Mouse (Mus musculus): ENCODE measurements around the gene Fgfr2. TPM values are rescaled to one million over a fixed set of nuclear protein-coding genes. Genes with fewer than 3 reads are reported as not detected.
A peak's percentile ranks its signal among the peaks of the same experiment; 100 is the strongest.

Fgfr2 gene
- total RNA-seq, 2 experiments from 2014 or later: 35.8 to 40.8 TPM

DNA sequence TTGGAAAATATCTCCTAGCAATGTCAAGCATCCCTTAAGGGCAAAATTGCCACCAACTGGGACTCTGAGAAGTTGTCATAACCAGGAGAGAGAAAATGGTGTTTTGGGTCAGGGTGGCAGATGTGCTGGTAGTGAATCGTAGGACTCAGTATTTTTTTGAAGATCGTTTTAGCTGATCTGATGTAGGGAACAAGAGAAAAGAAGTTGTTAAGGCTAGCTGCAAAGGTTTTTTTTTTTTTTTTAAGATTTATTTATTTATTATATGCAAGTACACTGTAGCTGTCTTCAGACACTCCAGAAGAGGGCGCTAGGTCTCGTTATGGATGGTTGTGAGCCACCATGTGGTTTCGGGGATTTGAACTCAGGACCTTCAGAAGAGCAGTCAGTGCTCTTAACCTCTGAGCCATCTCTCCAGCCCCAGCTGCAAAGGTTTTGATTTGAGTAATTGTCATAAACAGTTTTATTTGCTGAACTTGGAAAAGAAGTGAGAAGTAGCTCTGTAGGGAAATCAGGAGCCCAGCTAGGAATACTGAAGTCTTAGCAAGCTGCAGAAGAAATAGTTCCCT is 265.0 kb downstream of the Fgfr2 start:
- intact Hi-C loops (cut with DNase I): no loop called here
- no peak for DNase-seq

DNA sequence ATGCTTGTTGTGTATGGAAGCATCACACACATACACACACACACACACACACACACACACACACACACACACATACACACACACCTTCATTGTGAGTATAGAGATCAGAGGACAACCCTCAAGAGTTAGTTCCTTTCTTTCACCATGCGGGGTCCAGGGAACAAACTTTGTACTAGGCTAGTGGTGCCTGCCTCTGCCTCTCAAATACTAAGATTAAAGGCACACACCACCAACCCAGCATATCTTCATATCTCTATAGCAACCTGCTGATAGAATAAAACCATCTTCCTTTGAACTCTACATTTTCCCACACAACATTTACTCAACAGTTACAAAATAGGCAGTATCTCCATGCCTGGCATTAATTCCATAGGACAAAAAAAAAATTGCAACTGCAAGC is 267.1 kb downstream of the Fgfr2 start:
- intact Hi-C loops (cut with DNase I): no loop called here
- no peak for DNase-seq

DNA sequence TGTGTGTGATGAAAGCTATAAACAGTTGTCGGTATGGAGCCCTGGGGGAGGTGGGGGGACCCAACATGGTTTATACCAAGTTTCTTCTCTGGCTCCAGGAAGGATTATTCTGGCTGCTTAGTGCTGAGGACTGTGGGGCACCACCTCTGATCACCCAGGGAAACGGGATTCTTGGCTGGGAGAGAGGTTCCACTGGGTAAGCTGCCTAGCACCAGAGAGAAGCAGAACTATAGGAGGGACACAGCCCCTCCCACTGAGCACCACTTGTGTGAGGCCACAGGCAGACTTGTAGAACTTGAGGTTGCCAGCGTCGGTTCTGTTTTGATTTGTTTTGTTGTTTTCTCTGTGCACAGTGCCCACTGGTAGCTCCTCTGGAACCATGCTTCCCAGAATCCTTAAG is 269.2 kb downstream of the Fgfr2 start:
- intact Hi-C loops (cut with DNase I): no loop called here
- DNase-seq: peak; percentile 39

DNA sequence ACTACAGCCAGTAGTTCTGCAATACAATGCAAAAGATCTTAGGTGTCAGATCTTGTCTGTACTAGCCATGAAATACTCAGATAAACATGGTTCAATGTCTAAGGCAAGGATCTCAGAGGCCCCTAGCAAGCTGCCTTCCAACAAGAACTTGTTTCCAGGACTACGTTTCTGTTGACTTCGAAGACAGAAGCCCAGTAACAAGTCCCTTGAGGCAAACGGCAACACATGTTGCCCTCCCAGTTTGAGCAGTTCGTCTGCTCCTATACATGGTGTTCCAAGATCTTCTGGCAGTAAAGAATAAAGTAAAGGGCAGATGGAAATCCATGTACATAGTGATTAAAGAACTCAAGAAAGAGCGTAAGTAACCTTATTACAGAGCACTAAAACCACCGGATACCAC is 269.8 kb downstream of the Fgfr2 start:
- DNase-seq: peak; percentile 9
- intact Hi-C loops (cut with DNase I): no loop called here

DNA sequence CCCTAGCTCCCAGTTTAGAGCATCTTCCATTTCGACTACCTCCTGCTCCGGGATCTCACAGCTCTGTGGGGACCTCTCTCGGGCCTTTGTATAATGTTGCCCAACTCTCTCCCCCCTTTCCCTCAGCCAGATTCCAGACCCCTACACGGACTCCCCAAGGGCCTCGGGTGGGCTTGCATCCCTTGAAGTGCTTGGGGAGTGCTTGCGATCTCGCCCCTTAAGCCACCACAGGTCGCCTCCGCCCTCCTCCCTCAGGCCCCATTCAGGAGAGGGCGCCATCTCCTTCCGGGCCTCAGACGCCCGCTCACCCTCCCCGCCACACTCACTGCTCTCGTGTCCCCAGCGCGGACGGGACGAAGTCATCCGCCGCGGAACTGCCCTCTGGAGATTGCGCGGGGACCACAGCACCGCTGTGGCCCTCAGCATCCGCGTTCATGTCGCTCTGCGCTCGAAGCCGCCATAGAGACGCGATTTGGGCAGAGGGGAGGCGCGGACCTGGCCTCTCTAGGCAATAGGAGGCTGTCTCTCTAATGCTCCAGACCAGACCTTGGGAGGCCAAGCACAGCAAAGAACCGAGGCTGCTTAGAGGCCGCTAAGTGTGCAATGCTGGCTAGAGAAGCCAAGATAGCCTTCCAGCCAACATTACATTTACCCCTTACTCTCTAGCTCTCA is 270.8 kb downstream of the Fgfr2 start, which contains the start of gene Eef1akmt2:
Gene Eef1akmt2, minus strand, starts transcription at position 501 of the 672 bp plus-strand sequence.
- peak; percentile 89 for DNase-seq
- intact Hi-C loops (cut with DNase I): no loop called here

DNA sequence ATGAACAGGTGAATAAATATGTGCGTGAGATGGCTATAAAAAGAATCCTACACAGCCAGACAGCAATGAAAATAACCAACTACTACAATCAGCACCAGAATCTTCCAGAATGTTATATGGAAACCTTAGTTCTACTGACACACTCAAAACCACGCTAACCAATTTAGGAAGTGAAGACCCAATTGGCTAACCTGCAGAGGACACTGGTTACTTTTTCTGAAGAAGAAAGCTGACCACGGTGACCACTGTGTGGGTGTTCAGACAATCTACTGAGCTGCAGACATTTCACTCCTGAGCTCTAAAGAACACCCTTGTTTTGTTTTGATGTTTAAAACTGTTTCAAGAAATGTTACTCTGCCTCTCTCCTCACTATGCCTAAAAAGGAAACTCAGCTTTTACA is 280.0 kb downstream of the Fgfr2 start:
- intact Hi-C loops (cut with DNase I): no loop called here
- DNase-seq: no peak

DNA sequence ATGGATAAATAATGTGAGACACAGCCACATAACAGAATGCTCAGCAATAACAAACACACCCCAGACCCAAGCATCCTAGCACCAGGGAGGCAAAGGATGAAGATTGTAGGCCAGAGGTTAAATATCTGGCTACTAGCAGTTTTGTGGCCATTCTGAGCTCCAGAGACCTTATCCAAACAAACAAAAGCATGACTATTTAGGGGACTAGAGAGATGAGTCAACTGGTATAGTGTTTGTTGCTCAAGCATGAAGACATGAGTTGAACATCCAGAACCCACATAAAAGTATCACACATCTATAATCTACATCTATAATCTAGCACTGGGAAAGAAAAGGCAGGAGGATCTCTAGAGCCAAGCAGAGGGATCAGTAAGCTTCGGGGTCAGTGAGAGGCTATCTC is 280.7 kb downstream of the Fgfr2 start:
- intact Hi-C loops (cut with DNase I): no loop called here

DNA sequence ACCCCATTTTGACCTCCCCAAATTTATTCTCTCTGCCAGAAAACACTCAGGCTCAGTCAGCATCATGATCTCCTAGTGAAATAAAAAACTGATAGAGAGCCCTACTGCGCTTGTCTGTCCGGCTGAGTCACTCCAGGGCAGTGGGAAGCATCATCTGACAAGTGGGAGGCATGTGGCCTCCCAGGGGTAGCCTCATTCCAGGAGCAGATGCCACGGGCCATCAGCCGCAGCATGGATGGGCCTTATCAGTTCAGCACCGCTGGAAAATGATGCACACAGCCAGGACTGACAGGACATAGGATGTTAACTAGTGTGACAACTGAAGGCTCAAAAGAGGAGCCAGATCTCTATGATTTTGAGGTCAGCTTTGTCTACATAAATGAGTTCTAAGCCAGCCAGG is 281.9 kb downstream of the Fgfr2 start:
- no peak for DNase-seq
- intact Hi-C loops (cut with DNase I): no loop called here

More for the DNA sequence above, 280.7 kb downstream of the Fgfr2 start:
- DNase-seq: no peak

DNA sequence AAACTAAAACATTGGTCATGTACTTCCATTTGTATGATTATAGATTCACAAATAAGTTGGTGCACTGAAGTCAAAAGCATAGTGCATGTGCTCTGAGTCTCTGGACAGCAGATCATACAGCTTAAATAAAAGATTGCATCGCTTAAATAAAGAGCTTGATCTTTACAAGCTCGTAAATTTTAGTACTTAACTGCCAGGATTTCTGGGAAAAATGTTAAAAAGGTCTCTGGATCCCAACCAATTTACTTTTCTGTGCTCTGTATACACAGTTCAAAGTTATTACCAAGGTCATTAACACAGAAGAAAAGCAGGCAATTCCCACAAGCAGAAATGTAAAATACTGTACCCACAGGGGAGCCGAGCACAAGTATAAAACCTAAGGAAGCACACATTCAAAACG is 292.2 kb downstream of the Fgfr2 start:
- DNase-seq: no peak
- intact Hi-C loops (cut with DNase I): no loop called here

DNA sequence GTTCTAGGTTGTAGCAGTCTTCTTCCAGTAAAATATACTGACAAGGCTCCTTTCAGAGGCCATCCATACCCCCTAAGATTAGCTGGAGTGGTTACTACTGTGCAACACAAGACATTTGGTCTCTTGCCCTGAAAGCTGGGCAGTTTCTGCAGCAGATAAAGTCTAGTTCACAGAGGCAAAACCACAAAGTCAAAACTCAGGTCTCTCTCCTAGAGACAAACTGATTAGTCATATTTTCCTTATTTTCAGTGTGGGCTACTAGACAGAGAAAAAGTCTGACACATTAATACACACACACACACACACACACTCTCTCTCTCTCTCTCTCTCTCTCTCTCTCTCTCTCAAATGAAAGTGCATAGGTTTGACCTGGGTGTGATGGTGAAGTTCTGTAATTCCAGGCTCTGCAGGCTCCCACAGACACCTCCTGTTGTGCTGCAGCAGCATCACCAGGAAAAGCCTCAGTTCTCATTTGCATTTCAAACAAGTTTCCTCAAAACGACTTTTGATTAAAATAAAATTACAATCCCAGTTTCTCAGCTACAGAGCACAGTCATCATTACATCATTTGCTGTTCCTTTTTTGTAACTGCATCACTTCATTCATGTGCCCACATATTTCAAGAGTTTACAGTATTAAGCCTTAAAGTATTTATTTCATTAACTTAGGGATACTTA is 298.7 kb downstream of the Fgfr2 start:
- DNase-seq: no peak

DNA sequence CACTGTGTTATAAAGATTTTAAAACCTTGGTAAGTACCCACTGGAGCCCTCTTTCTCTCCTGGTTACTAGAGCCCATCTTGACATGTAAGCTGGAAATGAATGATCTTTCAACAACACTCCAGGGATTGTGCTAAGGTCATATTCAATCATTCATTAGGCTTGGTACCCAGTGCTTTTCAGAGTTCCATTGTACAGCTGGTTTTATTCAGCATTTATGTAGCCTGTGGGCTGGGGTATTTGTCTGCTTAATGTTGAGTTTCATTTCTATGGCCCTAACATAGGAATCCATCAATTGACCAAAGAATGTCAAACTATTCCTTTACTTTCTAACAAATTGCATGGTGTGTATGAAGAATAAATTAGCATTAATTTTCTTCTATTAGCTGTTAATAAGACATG is 299.3 kb downstream of the Fgfr2 start:
- intact Hi-C loops (cut with DNase I): no loop called here
- no peak for DNase-seq

More for the DNA sequence above, 298.7 kb downstream of the Fgfr2 start:
- intact Hi-C loops (cut with DNase I): no loop called here

DNA sequence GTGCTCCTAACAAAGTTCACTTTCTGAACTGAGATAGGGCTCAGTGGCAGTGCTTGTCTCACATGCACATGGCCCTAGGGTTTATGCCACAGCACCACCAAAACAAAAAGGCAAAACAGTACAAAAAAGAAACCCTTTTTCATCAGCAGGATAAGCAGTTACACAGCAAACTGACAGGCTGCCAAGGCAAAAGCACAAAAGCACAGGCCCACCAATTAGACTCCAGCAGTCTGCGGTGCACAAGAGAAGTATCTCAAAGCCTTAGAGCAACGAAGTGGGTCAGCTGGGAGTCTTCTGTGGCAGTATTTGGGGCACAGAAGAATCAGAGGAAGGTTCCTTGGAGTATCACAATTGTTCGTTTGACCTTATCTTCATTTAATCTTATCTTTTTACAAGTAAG is 302.5 kb downstream of the Fgfr2 start:
- intact Hi-C loops (cut with DNase I): no loop called here
- DNase-seq: no peak

DNA sequence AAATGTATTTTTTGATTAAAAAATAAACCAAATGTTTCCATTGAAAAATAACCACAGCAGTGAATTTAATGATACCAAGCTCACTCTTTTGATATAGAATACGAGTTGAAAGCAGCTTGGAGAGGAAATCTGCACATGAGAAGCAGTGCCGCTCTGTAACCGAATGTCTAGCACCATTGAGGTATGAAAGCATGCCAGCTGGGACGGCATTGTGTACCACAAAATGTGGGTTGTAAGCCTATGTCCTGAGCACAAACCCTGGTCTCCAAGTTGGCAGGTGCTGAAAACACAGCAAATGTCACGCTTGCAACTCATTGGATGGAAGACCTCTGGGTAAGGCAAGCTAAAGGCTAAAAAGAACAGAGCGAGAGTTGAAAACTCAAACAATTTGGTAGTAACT is 306.1 kb downstream of the Fgfr2 start:
- intact Hi-C loops (cut with DNase I): no loop called here

DNA sequence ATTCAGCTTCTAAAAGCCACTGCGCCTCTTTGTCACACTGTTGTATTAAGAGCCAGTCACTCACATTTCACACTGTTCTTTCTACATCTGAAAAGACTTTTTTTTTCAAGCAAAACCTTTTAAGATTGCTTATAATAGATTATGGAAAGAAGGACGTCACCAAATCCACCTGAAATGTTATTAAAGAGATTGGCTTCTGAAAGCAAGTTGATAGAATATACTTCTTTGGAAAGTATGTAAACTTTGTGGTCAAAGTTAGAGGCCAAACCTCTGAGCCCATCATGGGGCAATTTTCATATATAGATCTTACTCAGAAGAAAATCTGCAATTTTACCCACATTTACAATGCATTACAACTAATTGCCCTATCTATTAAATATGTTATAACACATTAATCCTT is 306.6 kb downstream of the Fgfr2 start:
- DNase-seq: no peak
- intact Hi-C loops (cut with DNase I): no loop called here

More for the DNA sequence above, 306.1 kb downstream of the Fgfr2 start:
- no peak for DNase-seq

DNA sequence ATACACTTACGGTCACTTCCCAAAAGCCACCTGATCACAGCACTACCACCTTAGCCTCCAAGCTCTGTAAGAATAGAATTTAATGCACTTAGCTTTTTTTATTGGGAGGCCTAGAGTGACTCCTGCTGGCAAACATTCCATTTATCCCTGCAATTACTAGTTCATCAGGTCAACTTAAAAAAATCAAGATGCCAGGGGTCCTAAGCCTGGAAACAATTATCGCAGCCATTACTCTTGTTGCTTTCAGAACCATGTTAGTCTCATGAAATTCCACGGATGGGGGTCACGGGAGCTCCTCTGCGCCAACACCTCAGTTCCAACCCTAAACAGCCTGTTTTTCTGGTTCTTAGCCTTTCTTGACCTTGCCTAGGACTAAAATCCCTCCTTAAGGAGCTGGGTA is 308.1 kb downstream of the Fgfr2 start:
- no peak for DNase-seq
- intact Hi-C loops (cut with DNase I): no loop called here

DNA sequence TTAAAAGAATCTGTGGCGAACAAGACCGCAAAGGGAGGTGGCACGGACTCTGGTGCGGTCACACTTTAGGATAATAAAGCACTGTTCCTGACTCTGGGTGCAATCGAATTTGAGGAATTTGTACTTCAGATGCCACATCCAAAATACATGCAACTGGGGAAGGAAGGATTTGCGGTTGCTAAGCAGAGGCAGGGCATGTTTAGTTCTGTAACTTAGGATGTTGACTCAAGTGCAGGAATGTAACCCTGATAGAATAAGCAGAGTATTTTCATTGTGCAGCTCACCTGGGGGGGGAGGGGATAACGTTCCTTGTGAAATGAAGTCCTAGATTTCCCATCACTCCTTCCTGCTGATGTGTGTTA is 309.1 kb downstream of the Fgfr2 start:
- no peak for DNase-seq
- intact Hi-C loops (cut with DNase I): no loop called here

DNA sequence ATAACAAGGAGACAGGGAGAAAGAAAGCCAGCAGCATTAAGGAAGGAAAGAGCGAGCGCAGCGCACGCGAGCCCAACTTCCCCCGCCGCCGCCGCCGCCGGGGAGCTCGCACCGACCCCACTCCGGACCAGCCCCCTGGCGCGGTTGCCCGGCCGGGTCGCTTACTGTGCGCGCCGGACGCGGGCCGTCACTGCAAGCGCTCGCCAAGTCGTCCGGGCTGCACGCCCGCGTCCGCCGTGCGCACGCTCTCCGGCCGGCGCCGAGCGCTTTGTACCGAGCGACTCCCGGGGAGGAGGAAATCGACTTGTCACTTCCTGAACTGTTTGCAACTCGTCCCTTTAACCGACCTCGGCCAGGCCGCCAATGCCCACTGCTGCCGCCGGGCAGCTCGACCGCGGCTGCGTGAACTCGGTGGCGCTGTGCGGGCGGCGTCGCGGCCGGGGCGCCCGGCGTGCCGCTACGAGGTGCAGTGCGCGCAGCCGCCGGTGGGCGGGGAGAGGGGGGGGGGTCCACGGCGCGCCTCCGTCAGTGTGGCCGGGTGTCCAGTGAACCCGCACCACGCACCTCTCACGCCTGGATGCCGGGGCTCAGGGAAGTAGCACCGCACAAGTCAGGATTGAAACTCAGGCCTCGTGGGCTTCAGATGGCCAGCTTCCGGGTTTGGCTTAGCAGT is 309.6 kb downstream of the Fgfr2 start, which contains the start of gene Fam53b:
Gene Fam53b, minus strand, starts transcription at position 471 of the 673 bp plus-strand sequence.
- intact Hi-C loops (cut with DNase I): no loop called here
- DNase-seq: peak; percentile 81

DNA sequence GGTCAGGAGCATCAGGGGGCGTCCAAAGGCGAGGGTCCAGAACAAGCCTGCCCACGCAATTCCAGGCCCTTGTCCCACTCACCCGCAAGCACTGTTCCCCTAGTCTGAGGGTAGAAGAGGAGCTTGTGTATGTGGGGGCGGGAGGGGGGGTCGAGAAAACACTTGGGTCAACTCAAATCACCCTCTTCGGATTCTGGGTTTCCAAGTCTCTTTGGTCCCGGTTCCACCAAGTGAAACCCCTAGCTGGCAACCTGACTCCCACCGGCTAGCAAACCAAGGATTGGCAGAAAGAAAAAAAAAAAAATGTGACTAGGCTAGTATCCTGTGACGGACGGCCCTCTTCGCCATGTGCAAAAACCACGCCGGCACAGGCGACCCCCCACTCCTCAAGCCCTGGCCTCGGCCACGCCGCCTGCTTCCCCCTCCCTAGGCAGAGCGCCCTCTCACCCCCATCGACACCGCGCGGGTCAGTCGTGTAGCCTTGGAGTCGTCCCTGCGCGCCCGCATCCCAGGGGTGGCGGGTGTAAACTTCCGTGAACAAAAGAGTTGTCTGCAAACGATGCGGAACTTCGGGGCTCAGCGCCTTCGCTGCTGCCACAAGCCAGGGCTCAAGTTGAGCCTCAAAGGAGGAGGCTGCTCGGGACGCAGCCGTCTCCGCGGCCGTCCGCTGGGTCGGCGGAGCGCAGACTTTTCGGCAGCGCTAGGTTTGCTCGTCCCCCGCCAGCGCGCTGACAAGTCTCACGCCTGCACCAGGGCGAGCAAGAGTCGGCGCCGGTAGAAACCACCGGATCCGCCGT is 310.3 kb downstream of the Fgfr2 start:
- peak; percentile 57 for DNase-seq
- intact Hi-C loops (cut with DNase I): no loop called here

DNA sequence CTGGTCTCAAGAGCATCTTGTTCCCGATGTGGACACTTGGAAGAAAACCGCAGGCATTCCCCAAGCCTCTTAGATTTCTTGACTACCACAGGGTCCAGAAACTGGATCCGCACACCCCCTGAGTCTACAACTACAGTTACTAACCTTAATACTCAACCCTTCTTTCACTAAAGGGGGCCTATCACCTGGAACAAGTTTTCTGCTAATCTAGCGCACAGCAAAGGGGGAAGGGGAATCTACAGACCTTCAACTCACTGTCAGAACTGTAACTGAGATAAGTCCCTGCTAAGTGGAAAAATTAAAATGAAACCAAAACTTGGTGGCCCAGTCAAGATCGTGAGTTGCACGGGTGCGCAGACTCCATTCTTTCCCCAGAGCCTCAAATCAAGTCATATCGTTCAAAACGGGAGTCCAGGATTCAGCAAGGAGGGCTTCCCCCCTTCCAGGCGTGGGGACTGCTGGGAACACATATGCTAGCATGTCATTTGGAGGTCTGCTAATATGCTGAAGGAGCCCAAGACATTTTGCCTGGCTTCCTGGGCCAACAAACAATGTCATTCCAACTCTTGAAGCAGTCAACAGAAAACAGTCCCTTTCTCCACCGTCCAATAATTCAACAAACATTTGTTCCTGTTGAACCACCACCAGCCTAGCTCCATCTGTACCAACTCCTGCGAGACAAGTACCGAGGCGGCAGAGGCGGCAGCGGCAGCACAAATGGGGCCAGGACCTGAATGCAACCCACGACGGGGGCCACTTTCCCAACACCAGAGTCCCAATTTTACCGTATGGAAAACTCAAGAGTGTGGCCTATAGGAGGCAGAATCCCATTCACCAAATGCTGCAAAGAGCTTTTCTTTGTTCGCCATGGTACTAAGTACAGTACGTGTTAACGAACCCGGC is 311.2 kb downstream of the Fgfr2 start:
- DNase-seq: peak; percentile 41

DNA sequence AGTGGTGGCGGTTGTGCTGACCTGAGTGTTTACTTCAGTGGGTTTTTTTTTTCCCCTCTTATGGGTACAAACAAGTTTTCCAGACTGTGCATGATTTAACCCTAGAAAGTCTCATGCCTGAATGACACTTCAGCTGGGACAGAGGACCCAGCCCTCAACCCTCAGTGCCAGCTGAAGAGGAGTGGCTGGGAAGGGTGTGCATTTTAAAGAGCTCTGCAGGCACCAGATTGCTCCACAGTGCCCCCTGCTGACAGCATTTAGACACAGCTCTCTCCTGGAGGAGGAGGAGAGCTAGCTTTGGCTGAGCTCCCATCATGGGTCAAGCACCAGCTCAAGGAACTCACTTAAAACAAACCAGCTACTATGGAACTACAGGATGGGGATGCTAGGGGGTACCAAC is 312.3 kb downstream of the Fgfr2 start:
- peak; percentile 95 for DNase-seq
- intact Hi-C loops (cut with DNase I): loop anchor here (1.0 kb wide), 1 partner anchor 155 kb away; no protein-coding TSS in a partner anchor

More for the DNA sequence above, 311.2 kb downstream of the Fgfr2 start:
- intact Hi-C loops (cut with DNase I): loop anchor here (1.0 kb wide), 1 partner anchor 156 kb away; no protein-coding TSS in a partner anchor

All from left cerebral cortex, postnatal 4 days (tissue).